Mouse (Mus musculus) 3T3-L1 (cell line): ENCODE data around the gene Mlxip.

ENCODE experiments used
- DNase-seq: peaks from one replicate; pipeline ENCODE4 v3.0.0-alpha.2; 2015; ENCODE audit warnings: low read depth, low spot score

Gene Mlxip

DNA sequence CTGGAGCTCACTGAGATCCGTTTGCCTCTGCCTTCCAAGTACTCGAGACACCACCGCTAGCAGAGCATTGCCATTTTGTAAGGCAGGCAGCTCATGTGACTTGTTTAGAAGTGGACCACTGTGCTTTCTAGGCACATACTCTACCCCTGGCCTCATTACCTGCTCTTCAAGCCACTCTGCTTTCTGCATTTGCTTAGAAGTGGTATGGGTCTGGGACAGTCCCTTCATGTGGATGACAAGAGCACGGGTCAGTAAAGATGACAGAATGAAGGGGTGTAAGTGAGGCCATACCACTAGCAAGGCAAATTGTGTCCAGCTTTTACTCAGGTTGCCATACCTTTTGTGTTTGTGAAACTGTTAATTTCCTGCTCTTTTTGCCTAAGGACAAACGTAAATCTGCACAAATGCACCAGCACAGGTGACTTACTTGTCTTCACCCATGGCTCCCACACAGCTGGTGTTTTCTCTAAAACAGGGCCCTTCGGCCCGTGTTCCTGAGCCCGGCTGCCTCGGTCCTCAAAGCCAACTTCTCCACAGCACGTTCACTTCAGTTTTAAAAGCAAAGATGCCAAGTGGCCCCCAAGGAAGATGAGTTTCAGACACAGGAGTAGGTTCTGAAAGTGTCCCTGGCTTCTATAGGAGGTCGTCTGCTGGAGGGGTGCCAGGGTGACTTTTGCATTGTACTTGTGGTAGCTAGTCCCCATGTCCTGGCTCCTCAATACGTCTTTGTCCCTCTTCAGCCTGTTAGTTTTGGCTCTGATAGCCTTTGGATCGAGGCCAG is 37.1 kb downstream of the Mlxip start:
- DNase-seq = peak; percentile 37

- no peak for DNase-seq
These were observed 37.8 kb downstream of the Mlxip start for GRCm38 (mm10) chr5:123432305-123432874.

DNA sequence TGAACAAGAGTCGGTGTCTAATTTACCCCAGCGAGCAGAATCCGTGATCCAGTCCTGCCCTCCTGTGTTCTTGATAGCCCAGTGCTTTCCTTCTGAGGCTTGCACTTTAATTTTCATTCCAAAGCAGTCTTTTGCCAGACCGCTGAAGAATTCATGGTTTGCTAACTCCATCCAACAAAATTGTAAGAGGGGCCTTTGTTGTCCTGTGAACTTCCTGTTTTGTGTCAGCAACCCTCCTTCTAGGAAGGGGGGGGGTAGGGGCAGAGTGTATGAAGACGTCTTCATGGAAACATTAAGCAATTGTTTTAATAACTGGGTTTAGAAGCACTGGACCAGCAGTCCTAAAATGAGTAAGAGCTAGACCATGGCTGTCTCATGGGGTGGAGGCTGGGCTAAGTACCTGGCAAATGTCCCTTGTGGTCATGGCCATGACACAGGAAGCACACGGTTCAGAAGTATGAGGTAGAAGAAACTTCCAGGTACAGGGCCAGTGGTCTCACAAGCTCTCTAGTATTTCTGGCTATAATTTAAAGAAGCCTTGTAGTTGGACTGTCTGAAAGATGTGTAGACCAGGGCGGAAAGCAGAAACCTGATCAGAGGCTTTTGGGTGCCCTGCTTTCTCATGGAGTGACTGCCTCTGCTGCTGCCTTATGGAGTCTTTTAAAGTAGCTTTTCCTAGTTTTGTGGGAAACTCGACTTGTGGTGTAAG is 41.6 kb downstream of the Mlxip start:
- DNase-seq = peak; percentile 43

GRCm38 (mm10) chr5:123436780-123437175 is 42.2 kb downstream of the Mlxip start:
- peak; percentile 77 for DNase-seq

DNA sequence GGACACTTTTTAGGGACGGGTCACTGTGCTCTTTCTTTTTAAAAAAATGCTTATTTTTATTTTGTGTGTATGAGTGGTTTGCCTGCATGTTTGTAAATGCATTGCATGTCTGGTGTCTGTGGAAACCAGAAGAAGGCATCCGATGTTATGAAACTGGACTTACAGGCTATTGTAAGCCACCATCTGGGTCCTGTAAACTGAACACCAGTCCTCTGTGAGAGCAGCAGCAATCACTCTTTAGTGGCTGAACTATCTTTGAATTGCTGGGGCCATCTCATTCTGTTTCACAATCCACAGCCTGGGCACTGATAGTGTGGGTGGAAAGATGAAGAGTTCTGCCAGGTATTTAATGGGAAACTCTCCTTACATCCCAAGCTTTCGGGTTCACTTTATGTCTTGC is 43.8 kb downstream of the Mlxip start:
- DNase-seq = no peak

- DNase-seq = no peak
These were observed 44.7 kb downstream of the Mlxip start for GRCm38 (mm10) chr5:123439312-123439711.

DNA sequence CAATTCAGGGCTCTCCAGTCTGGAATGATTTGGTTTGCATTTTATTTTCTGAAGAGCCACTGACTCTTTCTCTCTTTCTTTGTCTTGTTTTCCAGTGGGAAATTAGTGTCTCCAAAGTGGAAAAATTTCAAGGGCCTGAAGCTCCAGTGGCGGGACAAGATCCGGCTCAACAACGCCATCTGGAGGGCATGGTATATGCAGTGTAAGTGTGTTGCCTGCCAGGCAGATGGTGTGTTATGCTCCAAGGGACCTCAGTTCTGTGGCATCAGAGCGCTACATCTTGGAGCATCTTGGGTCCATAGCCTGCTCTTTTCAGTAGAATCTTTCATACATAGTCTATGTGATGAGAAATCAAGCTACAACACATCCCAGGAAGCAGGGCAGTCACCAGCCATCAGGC is 45.3 kb downstream of the Mlxip start:
- peak; percentile 16 for DNase-seq

DNA sequence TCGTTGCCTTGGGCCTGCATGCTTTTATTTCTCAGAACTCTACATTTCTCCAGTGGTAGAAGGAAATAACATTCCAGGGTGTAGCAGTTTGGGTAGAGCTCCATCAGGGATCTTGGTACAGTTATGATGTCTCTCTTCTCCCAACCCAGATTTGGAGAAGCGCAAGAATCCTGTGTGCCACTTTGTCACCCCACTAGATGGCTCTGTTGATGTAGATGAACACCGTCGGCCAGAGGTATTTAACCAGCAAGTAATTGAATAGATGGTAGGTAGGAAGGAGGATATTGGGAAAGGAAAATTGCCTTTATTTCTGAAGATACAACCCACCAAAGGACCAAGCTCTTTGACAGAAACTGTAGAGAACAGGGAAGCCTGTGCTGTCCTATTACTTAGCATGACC is 46.1 kb downstream of the Mlxip start:
- DNase-seq = no peak

DNA sequence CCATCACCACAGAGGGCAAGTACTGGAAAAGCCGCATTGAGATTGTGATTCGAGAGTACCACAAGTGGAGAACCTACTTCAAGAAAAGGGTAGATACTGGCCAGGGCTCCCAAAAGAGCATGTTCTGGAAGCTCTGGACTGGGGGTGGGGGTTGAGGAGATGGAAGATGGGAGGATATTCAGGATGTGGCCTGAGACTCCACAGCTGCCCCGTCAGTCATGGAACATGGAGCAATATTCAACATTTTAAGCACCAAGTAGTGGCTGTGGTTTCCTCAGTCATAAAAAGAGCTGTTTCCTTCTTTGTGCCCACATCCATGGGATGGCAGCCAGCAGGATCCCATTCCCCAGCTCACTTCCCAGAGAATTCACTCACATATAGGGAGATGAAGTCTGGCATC is 47.7 kb downstream of the Mlxip start:
- no peak for DNase-seq

DNA sequence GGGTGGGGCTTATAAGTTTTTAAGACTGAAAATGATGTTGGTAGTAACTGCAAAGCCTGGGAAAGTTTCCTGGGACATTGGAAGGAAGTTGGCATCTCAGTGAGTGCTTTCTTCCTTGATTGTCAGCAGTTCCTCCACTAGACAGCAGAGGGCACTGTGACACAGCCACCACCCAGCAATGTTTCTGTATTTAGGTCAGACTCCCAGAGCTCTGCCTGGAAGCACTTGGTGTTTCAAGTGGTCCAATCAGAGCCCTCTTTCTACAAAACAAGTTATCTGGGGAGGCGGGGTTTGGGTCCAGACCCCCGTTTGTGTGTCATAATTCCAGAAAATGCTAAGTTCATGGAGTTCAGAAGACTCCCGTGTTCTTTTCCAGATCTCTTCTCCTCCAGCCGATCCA is 49.5 kb downstream of the Mlxip start:
- DNase-seq = peak; percentile 85

- no peak for DNase-seq
These were observed 50.3 kb downstream of the Mlxip start for GRCm38 (mm10) chr5:123444849-123445334.

DNA sequence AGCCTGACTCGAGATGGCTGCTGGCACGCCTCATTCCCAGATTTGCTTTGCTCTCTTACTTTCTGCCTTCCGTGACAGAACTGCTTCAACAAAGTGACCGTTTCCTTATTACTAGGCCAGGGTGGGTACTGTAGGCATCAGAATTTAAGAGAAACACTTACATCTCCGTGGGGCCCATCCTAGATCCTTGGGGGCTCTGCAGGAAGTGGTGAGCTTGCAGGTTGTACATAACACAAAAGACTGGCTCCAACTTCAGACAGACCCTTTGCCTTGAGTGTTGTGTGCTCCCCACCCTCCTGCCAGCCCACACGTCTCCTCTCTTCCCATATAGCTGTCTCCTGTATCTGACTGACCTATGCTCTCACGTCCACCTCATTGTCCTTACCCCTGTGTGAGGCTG is 57.3 kb downstream of the Mlxip start:
- no peak for DNase-seq

DNA sequence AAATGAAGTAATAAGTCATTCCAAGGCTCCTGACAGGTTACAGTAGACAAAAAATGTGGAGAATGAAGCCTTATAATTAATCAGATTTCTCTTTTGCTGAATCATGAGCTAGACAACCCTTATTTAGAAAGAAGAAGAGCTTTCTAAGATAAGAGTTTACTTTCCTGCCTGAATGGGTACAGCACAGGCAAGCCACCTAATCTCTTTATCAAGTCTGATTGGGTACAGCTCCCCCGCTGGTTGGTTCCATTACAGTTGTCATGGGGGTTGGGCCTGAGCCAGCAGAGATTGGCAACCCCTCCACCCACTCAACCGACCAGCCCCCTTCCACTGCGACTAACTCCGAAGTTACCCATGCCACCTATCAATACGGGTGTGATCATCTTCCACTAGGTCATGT is 66.8 kb downstream of the Mlxip start:
- no peak for DNase-seq

- DNase-seq = no peak
These were observed 70.0 kb downstream of the Mlxip start for GRCm38 (mm10) chr5:123464638-123465037.

- no peak for DNase-seq
These were observed 76.3 kb downstream of the Mlxip start for GRCm38 (mm10) chr5:123470784-123471400.

GRCm38 (mm10) chr5:123473817-123474216 is 79.2 kb downstream of the Mlxip start:
- DNase-seq = no peak

DNA sequence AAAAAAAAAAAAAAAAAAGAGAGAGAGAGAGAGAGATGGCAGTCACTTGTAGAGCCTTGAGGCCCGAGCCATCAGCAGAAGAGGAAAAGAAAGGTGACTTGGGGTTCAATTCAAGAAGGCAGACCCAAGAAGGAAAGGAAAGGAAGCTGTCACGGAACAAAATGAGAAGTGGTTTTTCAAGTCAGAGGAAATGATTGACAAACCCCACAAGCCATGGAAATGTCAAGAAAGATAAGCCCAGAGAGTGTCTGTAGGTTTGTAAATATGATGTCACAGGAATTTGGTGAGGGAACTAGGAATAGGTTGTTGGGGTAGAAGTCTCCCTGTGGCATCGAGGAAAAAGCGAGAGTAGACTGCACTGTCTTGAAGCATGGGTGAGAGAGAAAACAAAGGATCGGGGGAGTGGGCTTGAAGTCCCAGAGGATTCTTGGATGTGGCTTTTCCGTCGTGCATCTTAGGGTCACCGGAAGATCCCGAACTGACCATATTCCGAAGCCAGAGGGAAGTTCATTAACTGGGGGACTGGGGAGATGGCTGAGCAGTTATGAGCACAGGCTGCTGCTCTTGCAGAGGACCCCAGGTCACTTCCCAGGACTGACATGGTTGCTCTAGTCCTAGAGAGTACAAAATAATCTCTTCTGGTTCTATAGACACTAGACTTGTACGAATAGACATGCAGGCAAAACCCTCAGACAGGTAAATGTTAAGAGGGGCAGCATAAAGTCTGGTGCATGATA is 93.2 kb downstream of the Mlxip start:
- DNase-seq = no peak

DNA sequence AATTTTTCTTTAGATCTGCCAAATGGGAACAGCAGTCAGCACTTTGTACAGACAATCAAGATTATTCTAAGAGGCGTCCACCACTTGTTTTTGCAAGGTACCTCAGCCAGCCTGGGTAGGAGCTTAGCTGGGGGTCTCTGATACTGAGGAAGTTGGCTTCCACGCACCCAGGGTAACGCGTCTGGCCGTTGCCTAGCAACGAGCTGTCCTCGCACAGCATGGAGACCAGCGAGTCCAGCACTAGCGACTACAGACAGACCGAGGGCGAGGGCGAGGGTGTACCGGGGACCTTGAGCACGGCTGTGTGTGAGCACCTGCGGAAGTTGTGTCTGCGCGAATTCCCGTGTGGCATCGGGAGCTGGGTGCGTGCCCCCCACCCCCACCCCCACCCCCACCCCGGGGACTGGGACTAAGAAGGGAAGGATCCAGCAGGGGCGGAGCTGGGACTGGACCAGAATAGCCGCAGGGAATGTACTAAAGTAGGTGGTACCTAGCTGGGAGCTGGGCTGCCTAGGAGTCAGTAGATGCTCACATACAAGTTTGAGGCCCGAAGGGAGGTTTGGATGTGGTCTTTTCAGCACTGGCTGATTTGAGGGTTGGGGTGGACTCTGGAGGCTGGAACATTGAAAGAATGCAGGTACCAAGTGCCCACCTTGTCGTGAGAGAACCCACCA is 94.7 kb downstream of the Mlxip start, which contains the start of the genes Lrrc43 and Il31:
Lrrc43 (plus strand) TSS at position 194 of the 674 bp plus-strand sequence.
Il31 (minus strand) TSS at position 378 of the 674 bp plus-strand sequence.
- no peak for DNase-seq

GRCm38 (mm10) chr5:123489935-123490334 is 95.3 kb downstream of the Mlxip start:
- DNase-seq = no peak

GRCm38 (mm10) chr5:123499717-123500116 is 105.1 kb downstream of the Mlxip start:
- DNase-seq = peak; percentile 76

GRCm38 (mm10) chr5:123501973-123502372 is 107.4 kb downstream of the Mlxip start:
- no peak for DNase-seq
